Mouse (Mus musculus): ENCODE measurements around the gene Sfrp5. TPM values are rescaled to one million over a fixed set of nuclear protein-coding genes. Genes with fewer than 3 reads are reported as not detected.

The Sfrp5 gene
- total RNA-seq, 2 experiments from 2014 or later, result 4.5 to 4.8 TPM

DNA sequence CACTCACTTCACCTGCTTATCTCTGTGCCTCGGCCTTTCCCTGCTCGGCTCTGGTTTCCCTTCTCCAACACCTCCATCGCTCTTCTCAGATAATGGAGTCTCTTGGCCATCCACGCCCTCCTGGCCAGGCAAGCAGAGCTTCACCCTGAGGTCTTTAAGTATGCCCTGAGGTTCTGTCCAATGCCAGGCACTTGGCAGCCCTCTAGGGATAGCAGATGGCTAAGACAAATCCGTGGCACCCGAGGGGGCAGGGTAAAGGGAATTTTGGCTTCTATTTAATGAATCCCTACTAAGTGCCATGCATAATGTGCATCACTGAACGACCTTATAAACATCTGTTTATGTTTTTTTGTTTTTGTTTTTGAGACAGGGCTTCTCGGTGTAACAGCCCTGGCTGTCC lies 415 bp upstream of the Sfrp5 start:
- DNase-seq (ENCODE audit: low spot score in 2 of 2), result no peak

DNA sequence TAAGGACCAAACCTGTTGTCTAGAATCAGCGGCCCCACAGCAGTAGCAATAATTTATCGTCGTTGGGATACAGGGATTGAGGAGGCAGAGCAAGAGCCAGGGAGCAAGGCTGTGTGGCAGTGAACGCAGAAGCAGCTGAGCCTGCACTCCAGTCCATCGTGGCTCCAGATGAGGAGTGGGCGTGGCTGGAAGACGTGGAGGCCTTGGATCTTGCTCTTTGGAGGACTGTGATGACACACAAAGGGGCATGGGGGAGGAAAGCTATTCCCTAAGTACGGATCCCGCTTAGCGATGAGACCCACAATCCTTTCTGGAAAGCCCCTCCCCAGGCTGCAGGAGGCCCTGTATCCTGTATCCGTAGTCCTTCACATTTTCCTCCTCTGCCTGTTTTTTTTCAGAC lies 4.0 kb downstream of the Sfrp5 start:
- peak in 1 of 2 experiments; percentile 27 for DNase-seq (ENCODE audit: low spot score in 2 of 2)

DNA sequence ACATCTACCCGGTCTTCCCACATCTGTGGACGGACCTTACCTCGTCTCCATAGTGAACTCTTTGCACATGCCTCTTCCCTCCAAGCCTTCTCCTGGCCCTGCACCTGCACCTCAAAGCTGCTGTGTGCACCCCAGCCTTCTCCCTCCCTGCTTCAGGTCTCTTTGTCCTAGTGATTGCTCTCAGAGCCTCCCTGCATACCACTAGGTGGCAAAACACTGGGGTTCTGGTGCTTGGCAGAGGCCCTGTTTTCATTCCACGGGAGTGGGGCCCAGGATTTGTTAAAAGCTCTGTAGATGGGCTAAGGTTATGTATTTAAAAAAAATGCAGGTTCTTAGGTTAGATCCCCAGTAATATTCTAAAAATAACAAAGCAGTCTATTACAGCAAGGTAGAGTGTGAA lies 5.0 kb downstream of the Sfrp5 start:
- DNase-seq (ENCODE audit: low spot score in 2 of 2), result no peak

DNA sequence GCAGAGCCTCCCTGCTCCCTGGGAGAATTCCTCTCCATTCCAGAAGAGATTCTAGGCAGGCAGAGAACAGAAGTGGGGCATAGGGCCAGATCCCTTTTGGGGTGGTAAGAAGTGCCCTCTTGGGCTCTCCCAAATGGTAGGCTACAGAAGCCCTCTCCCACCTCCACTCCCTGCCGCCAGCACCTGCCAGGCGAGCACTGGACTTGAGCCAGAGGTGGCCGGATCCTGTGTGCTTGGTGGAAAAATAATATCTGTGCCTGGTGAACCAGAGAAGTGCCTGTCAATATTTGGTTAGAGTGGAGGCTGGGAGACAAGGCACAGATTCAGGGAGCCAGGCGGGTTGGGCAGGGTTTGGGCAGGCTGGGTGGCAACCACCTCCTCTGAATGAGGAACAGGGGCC lies 5.7 kb downstream of the Sfrp5 start:
- no peak for DNase-seq (ENCODE audit: low spot score in 2 of 2)

DNA sequence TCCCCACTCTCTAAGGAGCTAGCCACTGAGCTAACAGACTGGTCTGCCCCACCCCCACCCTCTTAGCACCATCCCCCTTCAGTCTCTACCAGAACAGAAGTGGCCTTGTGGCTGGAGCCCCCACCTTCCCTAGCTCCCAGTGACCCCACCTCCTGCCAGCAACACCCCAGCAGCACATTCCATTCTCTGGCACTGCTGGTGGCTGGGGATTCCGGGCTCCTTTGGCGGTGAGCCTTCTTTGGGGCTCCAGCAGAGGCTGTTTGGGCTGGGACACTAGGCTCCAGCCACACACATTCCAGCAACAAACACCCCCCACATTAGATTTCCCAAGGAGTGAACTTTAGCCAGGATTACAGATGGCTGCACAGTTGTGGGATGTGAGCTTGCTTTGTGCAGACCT lies 8.7 kb downstream of the Sfrp5 start:
- DNase-seq (ENCODE audit: low spot score in 2 of 2), result no peak

DNA sequence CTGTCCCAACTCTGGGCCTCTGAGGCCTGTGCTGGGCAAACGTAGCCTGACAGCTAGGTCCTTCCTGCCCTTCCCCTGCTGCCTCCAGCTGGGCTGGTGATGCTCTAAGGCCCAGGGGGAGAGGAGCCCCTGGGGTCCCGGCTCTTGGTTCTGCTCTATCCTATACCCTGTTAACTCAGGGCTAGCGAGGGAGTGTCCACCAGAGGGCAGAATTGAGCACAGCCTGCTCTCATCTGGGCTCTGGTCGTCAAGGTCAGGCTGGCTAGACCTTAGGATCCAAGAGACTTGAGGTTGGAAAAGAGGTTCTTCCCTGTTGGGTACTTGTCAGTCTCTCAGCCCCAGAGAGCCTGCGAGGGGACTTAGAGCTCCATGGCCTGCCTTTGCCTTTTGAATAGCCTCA lies 11.6 kb downstream of the Sfrp5 start:
- peak in 1 of 2 experiments; percentile 53 for DNase-seq (ENCODE audit: low spot score in 2 of 2)

DNA sequence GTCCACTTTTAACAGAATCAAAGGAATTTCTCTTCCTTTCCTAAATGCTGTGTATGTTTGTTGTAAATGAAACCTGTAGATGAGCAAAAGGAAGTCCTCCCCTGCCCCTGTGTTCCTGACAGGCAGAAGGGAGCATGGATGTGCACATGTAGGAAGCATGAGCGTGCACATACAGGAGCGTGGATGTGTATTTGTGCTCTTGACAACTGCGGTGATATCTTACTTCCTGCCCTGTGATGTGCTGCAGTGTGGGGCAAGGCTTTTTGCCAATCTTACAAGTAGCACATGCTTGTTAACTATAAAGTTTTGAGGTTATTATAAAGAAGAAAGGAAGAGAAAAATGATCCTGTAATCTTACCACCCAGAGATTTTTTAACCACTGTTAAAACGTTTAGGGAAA lies 12.3 kb downstream of the Sfrp5 start:
- DNase-seq (ENCODE audit: low spot score in 2 of 2), result no peak

DNA sequence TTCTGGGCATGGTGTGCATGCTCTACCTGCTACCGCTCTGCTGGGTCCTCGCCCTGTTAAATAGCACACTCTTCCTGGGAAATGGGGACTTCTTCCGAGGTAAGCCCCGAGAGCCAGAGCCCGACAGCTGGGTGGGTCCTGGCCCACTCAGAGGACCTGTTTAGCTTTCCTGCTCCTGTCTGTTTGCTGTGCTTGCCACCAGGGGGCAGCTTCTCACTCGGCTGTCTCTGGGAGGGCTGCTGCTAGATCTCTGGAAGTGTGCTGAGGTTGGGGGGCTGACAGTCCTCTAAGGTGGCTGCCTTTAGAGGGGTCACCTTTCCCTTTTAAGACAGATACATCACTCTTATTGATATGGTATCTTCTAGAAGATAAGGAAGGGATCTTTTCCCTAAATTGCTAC lies 19.4 kb downstream of the Sfrp5 start:
- no peak for DNase-seq (ENCODE audit: low spot score in 2 of 2)

DNA sequence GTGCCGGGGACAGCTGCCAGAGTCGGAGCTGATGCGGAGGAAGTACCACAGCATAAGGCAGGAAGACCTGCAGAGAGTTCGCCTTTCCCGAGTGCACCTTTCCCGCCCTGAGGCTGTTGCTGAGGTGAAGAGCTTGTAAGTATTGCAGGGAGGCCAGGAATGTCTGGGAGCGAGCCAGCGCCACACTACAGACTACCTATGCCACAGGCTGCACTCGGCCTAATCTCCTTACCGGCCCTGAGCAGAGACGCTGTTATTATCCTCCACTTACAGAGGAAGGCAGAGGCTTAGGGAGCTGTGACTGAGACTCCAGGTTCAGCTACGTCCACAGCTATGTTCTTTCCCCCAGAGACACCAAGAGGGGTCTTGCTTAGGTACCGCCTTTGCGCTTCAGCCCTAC lies 22.7 kb downstream of the Sfrp5 start:
- DNase-seq (ENCODE audit: low spot score in 2 of 2), result no peak

DNA sequence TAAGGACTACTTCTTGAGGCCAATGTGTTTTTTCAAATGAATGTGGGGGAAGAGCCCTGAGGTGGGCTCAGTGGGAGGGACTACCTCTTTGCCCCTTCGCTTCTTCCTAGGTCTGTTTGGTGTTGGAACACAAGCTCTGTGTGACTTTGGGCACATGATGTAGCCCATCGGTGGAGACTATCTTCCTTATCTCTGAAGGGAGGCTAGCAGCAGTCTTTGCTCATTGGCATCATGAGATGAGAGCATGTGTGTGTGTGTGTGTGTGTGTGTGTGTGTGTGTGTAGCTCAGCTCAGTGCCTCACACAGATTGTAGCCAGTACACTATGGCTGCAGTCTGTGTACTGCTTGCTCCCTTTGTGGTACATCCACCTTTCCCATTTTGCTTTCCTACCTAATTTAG lies 24.6 kb downstream of the Sfrp5 start:
- DNase-seq (ENCODE audit: low spot score in 2 of 2), result no peak

DNA sequence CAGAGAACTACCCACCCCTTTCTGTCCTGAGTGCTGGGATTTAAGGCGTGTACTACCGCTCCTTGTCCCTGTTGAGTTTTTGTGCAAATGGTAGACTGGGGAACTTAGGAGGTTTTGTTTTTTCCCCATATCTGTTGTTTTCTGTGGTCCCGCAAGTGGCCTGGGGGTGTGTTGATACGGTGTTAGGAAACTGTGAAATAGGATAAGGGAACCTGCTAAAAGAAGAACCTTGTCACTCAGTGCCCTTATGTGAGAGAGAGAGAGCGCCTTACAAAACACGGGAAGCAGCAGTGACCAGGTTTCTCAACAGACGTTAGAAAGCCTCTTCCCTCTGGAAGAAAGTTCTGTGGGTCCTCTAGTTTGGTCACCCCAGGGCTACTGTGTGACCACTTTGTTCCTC lies 25.2 kb downstream of the Sfrp5 start:
- no peak for DNase-seq (ENCODE audit: low spot score in 2 of 2)

DNA sequence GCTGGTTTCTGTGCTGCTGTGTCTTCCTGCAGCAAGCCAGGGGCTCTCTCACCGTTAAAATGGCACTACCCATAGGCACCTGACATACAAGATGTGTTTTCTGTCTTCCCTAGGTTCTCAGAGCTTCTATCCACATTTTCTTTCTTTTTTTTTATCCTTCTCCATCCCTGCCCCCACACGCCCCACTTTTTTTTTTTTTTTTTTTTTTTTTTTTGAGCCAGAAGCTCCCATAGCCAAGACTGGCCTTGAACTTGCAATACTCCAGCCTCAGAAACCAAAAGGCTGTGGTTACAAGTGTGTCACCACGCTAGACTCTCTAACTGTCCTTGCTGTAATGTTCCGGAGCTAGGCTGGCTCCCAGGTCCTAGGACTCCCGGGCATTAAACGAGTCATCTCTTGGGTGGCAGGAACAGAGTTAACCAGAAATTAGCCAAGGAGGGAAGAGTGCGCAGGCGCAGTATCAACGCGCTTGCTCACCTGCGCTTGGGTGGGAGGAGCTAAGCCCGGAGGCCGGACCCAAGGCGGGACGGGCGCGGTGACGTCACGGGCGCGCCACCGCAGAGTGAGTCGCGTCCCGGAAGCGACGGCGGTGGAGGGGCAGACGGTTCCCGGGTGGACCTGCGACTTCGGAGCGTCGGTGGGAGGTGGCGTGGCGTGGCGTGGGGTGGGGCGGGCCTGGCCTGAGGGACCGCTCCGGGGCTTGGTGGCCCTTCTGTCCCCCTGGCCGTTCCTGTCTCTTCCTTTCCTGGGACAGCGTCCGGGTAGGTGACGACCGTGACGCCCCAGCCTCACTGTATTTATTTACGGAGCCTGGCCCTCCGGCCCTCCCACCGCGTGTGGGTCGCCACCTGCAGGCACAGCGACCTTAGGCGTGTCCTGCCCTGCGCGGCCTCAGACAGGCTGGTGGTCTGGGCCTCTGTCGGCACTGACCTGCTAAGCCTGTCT lies 31.8 kb downstream of the Sfrp5 start:
- DNase-seq (ENCODE audit: low spot score in 2 of 2), result peak; percentile 71 to 85

DNA sequence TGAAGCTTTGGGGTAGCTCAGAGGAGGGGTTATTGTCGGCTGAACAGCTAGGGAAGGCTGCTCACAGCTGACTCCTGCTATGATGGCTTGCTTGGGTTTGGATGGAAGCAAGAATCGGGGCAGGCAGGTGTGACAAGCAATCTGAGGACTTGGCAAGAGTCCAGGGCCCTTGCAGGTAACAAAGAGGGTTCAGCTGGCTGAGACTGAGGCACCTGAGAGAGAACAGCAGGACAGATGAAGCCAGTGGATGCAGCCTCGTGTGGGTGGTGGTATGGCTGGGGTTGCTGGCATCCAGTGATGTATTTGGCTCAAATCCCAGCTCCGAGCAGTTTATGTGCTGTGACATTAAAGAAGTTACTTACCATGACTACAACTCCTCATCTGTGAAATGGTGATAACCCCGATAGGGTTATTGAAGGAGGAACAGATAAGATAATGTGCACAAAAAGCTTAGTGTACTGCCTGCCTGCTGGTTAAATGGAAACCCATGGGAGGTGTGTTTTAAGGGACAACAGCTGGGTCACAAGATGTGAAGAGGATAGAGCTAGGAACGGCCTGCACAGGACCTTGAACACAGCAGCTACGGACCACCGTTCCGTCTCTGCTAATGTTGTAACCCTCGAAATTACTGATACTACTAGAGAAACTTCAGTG lies 32.6 kb downstream of the Sfrp5 start:
- DNase-seq (ENCODE audit: low spot score in 2 of 2), result no peak

DNA sequence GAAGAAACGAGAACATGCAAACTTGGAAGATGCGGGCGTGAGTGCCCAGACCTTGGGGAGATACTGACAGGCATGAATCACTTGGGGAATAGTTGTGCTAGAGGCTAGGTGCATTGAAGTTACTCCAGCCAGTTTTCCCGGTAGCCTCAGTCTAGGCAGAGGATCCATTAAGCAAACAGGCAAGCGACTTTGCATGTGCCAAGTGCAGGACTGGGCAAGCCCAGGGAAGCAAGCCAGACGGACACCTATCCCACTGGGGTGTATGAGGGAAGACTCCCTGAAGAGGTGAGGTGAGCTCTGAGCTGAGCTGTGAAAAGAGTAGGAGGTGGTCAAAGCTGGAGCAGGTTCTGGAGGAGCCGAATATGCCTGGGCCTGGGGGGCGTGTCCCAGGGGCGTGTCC lies 34.6 kb downstream of the Sfrp5 start:
- DNase-seq (ENCODE audit: low spot score in 2 of 2), result no peak

DNA sequence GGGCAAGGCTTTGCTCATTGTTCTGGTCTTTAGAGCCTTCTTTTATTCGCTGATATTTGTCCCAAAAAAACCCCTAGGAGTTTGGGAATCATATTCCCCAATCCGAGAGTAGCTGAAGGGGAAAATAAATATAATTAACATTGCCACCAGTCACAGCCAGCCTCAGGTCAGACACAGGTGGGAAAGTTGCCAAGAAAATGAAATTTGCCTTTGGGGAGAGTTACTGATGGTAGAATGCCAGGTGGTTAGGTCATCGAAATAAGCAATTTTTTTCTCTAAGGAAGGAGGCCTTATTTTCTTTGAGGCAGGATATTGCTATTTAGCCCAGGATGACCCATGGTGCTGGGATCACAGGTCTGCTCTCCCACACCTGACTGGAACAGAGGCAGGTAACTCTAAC lies 35.3 kb downstream of the Sfrp5 start:
- DNase-seq (ENCODE audit: low spot score in 2 of 2), result no peak

DNA sequence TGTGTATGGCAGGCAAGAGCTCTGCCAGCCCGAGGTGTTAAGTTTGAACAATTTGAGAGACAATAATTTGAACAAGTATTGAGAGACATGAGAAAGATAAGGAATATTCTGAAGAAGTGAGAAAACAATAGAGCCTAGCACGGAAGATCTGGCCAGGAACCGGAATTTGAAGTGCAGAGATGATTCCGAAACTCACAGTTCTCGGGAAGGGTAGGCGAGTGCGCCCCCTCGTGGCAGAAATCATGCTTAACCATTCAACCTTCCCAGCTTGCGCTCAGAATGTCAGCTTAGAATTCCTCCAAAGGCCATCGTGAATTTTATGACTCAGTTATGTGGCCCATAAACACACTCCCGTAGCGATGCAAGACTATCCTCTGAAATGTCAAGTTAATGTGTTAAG lies 35.9 kb downstream of the Sfrp5 start:
- peak; percentile 80 to 89 for DNase-seq (ENCODE audit: low spot score in 2 of 2)

DNA sequence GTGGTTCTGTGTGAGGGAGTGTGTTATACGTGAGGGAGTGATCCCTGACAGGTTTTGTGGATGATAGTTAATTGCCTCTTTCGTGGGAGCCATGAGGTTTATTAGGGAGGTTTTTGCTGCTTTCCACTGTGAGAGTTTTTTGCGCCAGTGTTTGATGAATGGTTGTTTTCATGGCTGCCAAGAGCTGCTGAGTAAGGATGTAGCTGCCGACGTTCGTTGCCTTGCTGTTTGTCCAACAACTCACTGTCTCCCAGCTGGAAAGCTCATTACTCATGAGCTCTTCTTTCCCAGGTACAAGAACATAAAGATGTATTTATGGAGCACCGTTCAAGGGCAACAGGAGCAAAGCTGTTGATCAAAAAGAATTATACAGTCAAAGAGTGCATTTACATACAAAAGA lies 37.9 kb downstream of the Sfrp5 start:
- DNase-seq (ENCODE audit: low spot score in 2 of 2), result no peak

DNA sequence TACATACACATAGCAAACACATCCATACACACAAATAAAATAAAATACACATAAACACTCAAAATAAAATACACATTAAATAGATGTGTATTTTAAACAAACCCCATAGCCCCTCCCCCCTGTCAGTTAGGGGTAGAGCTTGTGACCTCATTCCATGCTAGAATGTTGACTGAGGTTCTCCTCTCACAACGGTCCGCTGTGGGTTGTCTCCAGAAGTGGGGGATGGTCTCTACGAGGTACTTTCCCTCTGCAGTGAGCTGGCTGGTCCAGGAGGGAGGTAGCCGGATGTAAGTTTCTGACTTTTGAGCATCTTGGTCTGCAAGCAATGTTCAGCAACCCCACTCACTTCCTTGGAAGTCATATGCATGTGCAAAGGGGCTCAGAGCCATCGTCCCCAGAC lies 38.3 kb downstream of the Sfrp5 start, which contains the start of gene Zfyve27:
TSS of gene Zfyve27 (plus strand) at position 188 of the 400 bp plus-strand sequence.
- DNase-seq (ENCODE audit: low spot score in 2 of 2), result no peak

DNA sequence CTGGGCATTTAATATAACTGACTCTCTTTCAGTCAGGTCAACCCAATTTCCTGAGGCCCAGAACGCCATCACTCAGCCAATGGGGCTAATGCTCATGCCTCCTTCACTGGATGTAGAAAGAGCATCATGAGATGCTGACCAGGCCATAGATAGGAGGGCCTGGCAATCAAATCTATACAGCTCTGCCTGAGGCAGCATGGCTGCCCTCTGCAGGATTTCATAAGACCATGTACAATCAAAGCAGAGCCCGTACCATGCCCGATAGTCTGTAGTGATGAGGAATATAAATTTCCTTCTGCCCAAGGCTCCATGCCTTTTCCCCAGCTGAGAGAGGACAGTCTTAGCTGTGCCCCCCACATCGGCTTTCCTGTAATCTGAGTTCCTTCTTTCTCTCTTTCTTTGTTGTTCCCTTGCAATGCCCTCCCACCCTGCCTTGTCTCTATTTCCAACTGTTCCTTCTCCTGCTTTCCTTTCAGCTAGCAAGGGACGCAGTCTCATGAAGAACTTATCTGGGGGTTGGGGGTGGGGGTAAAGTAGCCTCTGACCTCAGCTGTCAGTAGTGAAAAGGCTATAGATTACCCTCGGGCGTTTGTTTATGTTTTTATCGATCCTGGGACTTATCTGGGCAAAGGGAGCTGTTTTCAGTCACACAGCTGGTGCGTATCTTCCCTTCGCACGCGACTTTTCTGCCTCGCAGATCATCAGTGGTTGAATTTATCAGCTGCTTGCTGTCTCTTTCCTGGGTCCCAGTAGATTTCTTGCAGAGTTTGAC lies 43.6 kb downstream of the Sfrp5 start:
- no peak for DNase-seq (ENCODE audit: low spot score in 2 of 2)

DNA sequence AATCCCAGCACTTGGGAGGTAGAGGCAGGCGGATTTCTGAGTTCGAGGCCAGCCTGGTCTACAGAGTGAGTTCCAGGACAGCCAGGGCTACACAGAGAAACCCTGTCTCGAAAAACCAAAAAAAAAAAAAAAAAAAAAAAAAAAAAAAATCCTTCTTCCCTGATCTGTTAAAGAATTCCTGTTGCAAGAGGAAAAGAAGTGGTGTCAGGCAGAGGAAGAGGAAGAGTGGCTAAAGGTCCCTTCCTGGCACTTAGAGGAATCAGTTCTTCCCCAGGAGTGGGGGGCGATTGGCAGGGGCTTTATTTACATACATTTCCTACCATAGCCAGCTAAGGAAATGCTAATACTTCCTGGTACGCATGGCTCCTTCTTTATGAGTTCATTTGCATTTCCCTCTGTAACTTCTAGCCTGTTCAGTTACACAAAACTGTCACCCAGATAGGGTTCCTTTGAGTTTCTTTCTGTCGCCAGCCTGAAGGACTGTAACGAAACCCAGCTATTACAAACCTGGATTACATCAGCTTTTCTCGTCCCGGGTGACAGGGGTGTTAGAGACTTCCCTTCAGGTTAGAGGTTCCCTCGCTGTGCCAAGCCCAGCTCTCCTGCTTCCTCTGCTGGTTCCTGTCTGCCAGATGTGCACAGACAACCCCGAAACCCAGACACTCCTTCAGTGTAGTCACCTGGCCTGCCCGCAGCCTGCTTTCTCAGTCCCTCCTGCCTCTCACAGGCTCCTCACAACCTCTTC lies 44.4 kb downstream of the Sfrp5 start:
- DNase-seq (ENCODE audit: low spot score in 2 of 2), result no peak

DNA sequence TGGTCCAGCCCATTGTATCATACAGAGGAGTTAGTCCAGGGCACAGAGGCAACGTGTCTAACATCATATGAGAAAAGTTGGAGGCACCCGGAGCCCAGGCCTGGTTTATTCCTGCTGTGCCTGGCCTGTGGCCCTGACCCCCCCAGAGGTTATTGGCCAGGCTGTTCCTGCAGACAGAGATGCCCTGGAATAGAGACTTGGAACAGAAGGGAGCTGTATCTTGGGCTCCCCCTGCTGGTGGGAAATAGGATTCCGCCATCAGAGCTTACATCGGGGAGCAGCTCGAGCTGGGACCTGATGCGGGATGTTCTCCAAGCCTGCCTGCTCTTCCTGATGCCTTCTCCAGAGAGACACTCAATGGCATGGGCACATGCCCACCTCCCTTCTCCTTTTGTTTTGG lies 50.1 kb downstream of the Sfrp5 start:
- peak; percentile 77 to 84 for DNase-seq (ENCODE audit: low spot score in 2 of 2)

Measured in gastrocnemius, postnatal 4 days (tissue).